Mouse (Mus musculus): ENCODE measurements around the gene Tmem151b. TPM values are rescaled to one million over a fixed set of nuclear protein-coding genes. Genes with fewer than 3 reads are reported as not detected.

Gene Tmem151b
- polyA plus RNA-seq, 1 experiment from 2014 or later = 2.3 TPM

DNA sequence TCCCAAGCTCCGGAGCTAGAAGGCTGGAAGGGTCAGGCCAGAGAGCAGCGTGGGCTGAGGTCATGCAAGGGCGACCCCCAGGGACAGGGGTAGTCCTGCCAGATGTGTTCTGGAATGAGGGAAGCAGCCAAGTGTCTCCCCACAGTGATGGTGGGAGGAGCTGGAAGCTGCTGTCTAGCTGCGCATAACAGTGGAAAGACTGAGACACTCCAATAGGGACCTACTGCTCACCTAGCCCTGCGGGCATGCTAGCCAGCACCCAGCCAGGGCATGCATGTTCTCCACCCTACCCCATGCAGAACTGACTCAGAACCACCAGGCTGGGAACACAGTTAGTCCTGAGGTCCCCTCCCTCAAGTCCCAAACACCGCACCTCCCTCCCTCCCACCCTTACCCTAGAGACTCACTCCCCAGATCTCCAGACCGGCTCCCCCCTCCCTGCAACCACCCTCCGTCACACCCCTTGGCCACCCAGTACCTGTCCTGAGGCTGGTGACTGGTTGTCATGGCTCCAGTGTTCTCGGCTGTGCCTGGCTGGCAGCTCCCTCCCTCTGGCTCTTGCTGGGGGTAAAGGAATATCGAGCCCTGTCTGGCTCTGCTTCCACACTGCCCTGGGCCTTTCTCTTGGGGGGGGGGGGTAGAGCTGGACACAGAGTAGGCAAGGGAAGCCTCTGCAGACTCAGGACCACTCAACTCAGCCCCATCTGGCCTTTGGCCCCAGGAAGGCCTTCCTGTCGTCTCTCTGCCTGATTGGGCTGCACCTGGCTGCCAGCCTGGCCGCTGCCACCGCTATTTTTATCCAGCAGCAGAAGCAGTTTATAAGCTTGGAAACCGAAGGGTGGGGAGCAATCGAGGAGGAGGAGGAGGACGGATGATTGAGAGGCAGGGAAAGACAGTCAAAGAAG, 42.5 kb upstream of the Tmem151b start:
- Histone ChIP-seq H3K9me3 (no peaks in the 10 kb centered on the region), H3K27me3 (replicated peaks) (no peaks in the 10 kb centered on the region), H3K4me1 (peaks cover 54% of the 10 kb centered on the region), H3K9ac (no peak overlapping the region), H3K4me2 (peak overlapping the region; percentile 100), H3K36me3 (peaks cover 12% of the 10 kb centered on the region; the same call in 1 of the 2 replicates), H3K27ac (peak overlapping the region; percentile 31; the same call in 1 of the 2 replicates), H3K4me3 (replicated peaks) (no peak overlapping the region)
- no peak for ATAC-seq (ENCODE audit: insufficient read depth, low FRiP score, low read depth)
- WGBS = 51% methylated on average over 16 of the region's 16 CpGs

GRCm38 (mm10) chr17:45590410-45590809, 40.9 kb upstream of the Tmem151b start:
- Histone ChIP-seq H3K4me3 (replicated peaks) (no peak overlapping the region), H3K36me3 (peaks cover 14% of the 10 kb centered on the region; the same call in 1 of the 2 replicates), H3K9me3 (no peaks in the 10 kb centered on the region), H3K27me3 (replicated peaks) (no peaks in the 10 kb centered on the region), H3K4me1 (peaks cover 46% of the 10 kb centered on the region), H3K9ac (no peak overlapping the region), H3K27ac (no peak overlapping the region), H3K4me2 (no peak overlapping the region)
- 76% methylated on average over 6 of the region's 6 CpGs for WGBS
- ATAC-seq (ENCODE audit: insufficient read depth, low FRiP score, low read depth) = no peak

DNA sequence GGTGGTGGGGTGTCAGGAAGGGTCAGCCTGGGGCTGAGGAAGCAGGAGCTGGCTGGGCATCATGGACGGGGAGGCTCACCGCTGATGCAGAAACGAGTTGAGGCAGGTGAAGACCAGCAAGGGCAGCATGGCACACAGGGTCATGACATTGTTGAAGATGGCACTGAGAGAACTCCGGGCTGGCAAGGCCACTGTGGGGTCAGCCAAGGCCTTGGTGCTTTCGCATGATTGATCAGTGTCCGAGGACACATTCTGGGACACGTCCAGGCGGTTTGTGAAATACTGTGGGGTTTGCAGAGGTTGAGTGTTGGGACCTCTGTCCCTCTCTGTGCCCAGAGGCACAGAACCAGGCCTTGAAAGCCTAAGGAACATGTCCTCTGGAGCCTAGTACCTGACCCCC, 40.4 kb upstream of the Tmem151b start:
- Histone ChIP-seq H3K36me3 (peaks cover 14% of the 10 kb centered on the region; the same call in 1 of the 2 replicates), H3K9ac (no peak overlapping the region), H3K4me1 (peaks cover 46% of the 10 kb centered on the region), H3K9me3 (no peaks in the 10 kb centered on the region), H3K4me3 (replicated peaks) (no peak overlapping the region), H3K27me3 (replicated peaks) (no peaks in the 10 kb centered on the region), H3K27ac (no peak overlapping the region), H3K4me2 (no peak overlapping the region)
- ATAC-seq (ENCODE audit: insufficient read depth, low FRiP score, low read depth) = no peak
- 92% methylated on average over 8 of the region's 8 CpGs for WGBS

DNA sequence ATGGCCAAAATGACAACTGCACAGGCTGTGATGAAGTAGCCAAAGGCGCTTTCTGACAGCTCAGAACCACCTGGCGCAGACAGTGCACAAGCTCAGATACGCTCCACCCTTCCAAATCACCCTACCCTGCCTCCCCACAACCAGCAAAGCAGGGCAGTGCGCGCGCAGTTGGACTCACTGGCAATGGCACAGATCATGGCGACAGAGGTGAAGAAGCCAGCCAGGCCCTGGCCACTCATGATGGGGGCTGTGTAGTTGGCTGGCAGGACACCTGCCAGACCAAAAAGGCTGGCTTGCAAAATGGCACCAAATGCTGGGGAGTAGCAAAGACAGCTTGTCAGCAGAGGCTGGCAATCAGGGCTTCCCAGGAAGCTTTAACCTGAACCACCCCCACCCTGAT, 39.8 kb upstream of the Tmem151b start:
- peaks cover 14% of the 10 kb centered on the region; the same call in 1 of the 2 replicates for H3K36me3 ChIP-seq
- H3K4me2 ChIP-seq = no peak overlapping the region
- 95% methylated on average over 7 of the region's 7 CpGs for WGBS
- peaks cover 46% of the 10 kb centered on the region for H3K4me1 ChIP-seq
- H3K27me3 ChIP-seq (replicated peaks) = no peaks in the 10 kb centered on the region
- no peak overlapping the region for H3K9ac ChIP-seq
- ATAC-seq (ENCODE audit: insufficient read depth, low FRiP score, low read depth) = no peak
- H3K9me3 ChIP-seq = no peaks in the 10 kb centered on the region
- H3K27ac ChIP-seq = no peak overlapping the region
- H3K4me3 ChIP-seq (replicated peaks) = no peak overlapping the region

DNA sequence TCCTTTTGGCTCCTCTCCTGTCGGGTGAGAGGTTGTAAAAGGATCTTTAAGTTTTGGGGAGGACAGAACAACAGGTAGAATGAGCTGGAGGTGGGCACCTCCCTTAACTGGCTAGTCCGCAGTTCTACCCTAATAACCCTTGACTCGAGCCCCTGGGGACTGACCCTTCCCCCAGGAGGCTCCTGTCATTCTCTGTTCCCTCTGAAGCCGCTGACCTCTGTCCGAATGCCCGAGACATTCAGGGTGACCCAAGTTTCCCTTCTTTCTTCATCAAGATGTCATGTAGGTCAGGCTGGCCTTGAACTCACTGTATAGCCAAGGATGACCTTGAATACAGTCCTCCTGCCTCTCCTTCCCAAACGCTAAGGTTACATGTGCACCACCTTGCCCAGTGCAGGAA, 38.9 kb upstream of the Tmem151b start:
- Histone ChIP-seq H3K36me3 (peaks cover 14% of the 10 kb centered on the region; the same call in 1 of the 2 replicates), H3K4me2 (no peak overlapping the region), H3K27me3 (replicated peaks) (no peaks in the 10 kb centered on the region), H3K27ac (no peak overlapping the region), H3K4me3 (replicated peaks) (no peak overlapping the region), H3K9me3 (no peaks in the 10 kb centered on the region), H3K9ac (no peak overlapping the region), H3K4me1 (peaks cover 40% of the 10 kb centered on the region)
- WGBS = 90% methylated on average over 7 of the region's 7 CpGs
- ATAC-seq (ENCODE audit: insufficient read depth, low FRiP score, low read depth) = no peak

GRCm38 (mm10) chr17:45586449-45586837, 37.0 kb upstream of the Tmem151b start:
- peaks cover 26% of the 10 kb centered on the region for H3K4me1 ChIP-seq
- no peak overlapping the region for H3K9ac ChIP-seq
- no peaks in the 10 kb centered on the region for H3K27me3 ChIP-seq (replicated peaks)
- no peak overlapping the region for H3K4me3 ChIP-seq (replicated peaks)
- over 99% methylated on average over 3 of the region's 3 CpGs for WGBS
- peaks cover 14% of the 10 kb centered on the region; the same call in 1 of the 2 replicates for H3K36me3 ChIP-seq
- no peak for ATAC-seq (ENCODE audit: insufficient read depth, low FRiP score, low read depth)
- H3K27ac ChIP-seq = no peak overlapping the region
- H3K9me3 ChIP-seq = no peaks in the 10 kb centered on the region
- no peak overlapping the region for H3K4me2 ChIP-seq

- no peak for ATAC-seq (ENCODE audit: insufficient read depth, low FRiP score, low read depth)
- Histone ChIP-seq H3K4me2 (no peak overlapping the region), H3K27ac (peak overlapping the region; percentile 84), H3K4me3 (replicated peaks) (no peak overlapping the region), H3K9ac (no peak overlapping the region), H3K9me3 (no peaks in the 10 kb centered on the region), H3K27me3 (replicated peaks) (no peaks in the 10 kb centered on the region), H3K36me3 (peaks cover 14% of the 10 kb centered on the region; the same call in 1 of the 2 replicates), H3K4me1 (peaks cover 31% of the 10 kb centered on the region)
- WGBS = 74% methylated on average over 23 of the region's 23 CpGs
Observed at GRCm38 (mm10) chr17:45585725-45586448, 36.4 kb upstream of the Tmem151b start.

- Histone ChIP-seq H3K4me3 (replicated peaks) (no peak overlapping the region), H3K4me1 (peaks cover 33% of the 10 kb centered on the region), H3K27ac (peak overlapping the region; percentile 84), H3K9me3 (no peaks in the 10 kb centered on the region), H3K4me2 (peak overlapping the region; percentile 4; the same call in 1 of the 2 replicates), H3K9ac (no peak overlapping the region), H3K27me3 (replicated peaks) (no peaks in the 10 kb centered on the region), H3K36me3 (peaks cover 14% of the 10 kb centered on the region; the same call in 1 of the 2 replicates)
- 33% methylated on average over 14 of the region's 14 CpGs for WGBS
- peak; percentile 36 for ATAC-seq (ENCODE audit: insufficient read depth, low FRiP score, low read depth)
Observed at GRCm38 (mm10) chr17:45584939-45585678, 35.6 kb upstream of the Tmem151b start.

DNA sequence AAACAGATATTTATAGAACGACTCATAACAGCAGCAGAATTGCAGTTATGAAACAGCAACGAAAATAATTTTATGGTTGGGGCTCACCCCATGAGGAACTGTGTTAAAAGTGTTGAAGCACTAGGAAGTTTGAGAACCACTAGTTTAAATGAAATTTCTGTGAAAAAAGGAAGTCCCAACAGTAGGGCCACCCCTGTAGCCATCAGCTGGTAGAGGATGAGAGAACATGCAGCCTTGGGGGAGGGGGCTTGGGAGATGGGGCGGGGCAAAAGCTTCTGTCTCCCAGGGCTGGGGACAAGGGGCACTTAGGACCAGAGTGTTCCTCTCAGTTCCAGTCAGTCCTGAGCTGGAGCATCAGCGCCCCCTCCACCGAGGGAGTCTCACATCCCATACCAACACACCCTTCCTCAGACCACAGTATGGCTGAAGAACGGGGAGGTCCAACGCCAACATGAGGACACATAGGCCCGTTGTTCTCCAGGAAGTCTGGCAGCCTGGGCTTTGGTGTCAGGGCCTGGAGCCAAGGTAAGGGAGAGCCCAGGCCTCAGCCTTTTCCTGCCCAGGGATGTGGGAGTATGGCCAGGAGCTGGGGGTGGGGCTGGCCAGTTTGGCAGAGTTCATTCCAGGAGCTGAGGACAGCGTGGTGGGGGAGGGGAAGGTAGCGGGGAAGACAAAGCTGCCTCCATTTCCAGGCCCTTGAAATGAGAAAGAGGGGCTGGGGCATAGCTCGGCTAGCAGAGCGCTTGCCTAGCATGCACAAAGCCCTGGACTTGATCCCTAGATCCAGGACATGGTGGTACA, 34.8 kb upstream of the Tmem151b start:
- Histone ChIP-seq H3K9me3 (no peaks in the 10 kb centered on the region), H3K27ac (peak overlapping the region; percentile 84), H3K4me3 (replicated peaks) (no peak overlapping the region), H3K4me1 (peaks cover 33% of the 10 kb centered on the region), H3K36me3 (peaks cover 13% of the 10 kb centered on the region; the same call in 1 of the 2 replicates), H3K9ac (no peak overlapping the region), H3K27me3 (replicated peaks) (no peaks in the 10 kb centered on the region), H3K4me2 (peak overlapping the region; percentile 4; the same call in 1 of the 2 replicates)
- 39% methylated on average over 12 of the region's 12 CpGs for WGBS
- ATAC-seq (ENCODE audit: insufficient read depth, low FRiP score, low read depth) = peak; percentile 48

GRCm38 (mm10) chr17:45582715-45583355, 33.4 kb upstream of the Tmem151b start:
- Histone ChIP-seq H3K36me3 (0 out of 2 replicates have a peak, but pooled peaks cover 7% of the 10 kb centered on the region), H3K4me1 (peaks cover 33% of the 10 kb centered on the region), H3K4me2 (no peak overlapping the region), H3K9ac (no peak overlapping the region), H3K9me3 (no peaks in the 10 kb centered on the region), H3K27me3 (replicated peaks) (no peaks in the 10 kb centered on the region), H3K27ac (peak overlapping the region; percentile 0; the same call in 1 of the 2 replicates), H3K4me3 (replicated peaks) (no peak overlapping the region)
- 53% methylated on average over 6 of the region's 6 CpGs for WGBS
- ATAC-seq (ENCODE audit: insufficient read depth, low FRiP score, low read depth) = no peak

All from stomach, embryonic 15.5 days (tissue).